Mouse (Mus musculus): ENCODE results near the gene Speg. TPM values are rescaled to one million over a fixed set of nuclear protein-coding genes. Genes with fewer than 3 reads are reported as not detected.

Gene Speg
- polyA plus RNA-seq, 1 experiment = 134 TPM

DNA sequence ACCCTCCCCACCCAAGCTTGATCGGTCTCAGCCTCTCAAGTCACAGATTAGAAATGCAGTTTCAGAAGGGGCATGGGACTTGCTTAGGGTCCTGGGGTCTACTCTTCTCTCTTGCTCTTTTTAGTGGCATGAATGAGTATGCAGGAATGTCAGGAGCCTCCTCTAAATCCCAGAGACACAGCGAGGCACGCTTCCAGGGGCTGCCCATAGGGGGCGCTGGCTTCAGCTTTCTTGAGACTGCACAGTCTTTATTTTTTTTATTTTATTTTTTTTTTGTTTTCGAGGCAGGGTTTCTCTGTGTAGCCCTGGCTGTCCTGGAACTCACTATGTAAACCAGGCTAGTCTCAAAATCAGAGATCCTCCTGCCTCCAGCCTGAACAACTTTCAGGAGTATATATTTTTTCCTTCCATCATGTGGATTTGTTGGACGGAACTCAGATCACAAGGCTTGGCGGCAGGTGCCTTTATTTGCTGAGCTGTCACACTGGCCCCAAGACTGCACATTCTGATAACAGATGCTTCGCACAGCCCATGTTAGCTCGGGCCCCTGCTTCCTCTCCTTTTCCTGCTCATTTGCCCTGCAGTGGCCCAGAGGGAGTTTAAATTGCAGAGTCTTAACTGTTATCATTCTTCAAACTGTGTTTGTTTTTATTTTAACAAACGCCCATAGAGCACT lies 50.8 kb downstream of the Speg start:
- peak in 1 of 2 experiments; percentile 78 for DNase-seq (ENCODE audit: extremely low spot score in 1 of 2, low spot score in 1 of 2)

DNA sequence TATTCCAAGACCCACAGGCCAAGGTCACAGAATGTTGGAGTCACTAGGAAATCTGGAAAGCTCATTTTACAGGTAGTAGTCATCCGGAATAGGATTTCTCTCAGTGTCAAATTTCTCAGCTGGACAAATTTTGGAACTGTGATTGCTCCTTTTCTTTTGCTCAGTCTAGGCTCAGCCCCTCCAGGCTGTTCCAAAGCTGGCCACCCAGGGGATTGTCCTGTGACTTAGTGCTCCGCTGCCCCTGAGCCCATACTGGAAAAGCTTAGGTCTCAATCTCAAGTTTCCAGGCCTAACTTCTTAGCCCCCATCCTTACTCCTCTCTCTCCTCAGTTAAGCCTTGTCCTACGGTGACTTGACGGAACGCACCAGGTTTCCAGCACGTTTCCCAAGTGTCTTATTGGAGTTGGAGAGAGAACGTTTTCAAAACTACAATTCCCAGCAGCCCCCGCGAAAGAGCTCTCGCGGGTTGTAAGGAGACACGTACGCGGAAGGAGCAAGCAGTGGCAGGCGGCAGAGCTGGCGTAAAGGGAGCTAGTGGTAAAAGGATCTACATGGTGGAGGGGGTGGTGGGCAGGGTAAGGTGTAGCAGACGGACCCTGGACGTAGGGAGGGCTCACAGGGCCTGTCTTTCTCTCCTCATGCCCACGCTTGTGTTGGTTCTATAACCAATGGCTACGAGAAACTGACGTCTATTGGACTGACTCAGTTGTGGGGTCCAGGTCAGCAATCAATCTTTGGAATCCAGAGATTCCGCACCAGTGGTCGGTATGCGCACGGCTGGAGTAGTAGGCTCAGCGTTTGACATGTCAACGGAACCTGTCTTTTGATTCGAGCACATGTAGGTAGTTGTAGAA lies 60.6 kb downstream of the Speg start, which contains the start of gene Gmppa:
Gene Gmppa (plus strand): TSS at position 456 of the 854 bp plus-strand sequence.
- peak; percentile 82 to 88 for DNase-seq (ENCODE audit: extremely low spot score in 1 of 2, low spot score in 1 of 2)

DNA sequence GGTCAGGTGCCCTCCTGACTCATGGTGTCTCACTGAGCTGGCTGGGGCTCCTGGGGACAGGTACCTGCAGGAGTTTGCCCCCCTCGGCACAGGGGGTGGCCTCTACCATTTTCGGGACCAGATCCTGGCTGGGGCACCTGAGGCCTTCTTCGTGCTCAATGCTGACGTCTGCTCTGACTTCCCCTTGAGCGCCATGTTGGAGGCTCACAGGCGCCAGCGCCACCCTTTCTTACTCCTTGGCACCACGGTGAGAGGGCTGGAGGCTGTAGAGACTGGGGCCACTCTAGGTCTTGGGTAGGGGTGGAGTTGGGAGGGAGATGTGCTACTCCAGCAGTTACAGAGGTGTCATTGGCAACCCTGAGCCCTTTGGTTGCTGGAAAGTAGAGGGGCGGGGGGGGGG lies 63.7 kb downstream of the Speg start:
- no peak for DNase-seq (ENCODE audit: extremely low spot score in 1 of 2, low spot score in 1 of 2)

DNA sequence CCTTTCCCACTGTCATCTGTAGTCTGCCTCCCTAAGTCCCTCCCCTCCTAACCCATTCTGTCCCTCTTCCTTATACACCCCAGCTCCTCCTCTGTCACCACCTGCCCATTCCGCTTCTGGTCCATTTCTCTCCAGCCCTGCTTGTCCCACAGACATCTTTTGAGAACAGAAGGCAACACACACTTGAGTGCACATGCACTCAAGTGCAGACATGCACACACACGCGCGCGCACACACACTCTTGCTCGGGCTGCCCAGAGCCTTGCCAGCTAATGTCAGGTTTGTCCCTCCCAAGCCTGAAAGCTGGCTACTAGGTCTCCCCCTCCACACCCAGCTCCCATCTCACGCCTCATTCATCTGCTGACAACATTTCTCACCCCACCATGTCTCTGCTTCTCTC lies 65.6 kb downstream of the Speg start:
- no peak for DNase-seq (ENCODE audit: extremely low spot score in 1 of 2, low spot score in 1 of 2)

DNA sequence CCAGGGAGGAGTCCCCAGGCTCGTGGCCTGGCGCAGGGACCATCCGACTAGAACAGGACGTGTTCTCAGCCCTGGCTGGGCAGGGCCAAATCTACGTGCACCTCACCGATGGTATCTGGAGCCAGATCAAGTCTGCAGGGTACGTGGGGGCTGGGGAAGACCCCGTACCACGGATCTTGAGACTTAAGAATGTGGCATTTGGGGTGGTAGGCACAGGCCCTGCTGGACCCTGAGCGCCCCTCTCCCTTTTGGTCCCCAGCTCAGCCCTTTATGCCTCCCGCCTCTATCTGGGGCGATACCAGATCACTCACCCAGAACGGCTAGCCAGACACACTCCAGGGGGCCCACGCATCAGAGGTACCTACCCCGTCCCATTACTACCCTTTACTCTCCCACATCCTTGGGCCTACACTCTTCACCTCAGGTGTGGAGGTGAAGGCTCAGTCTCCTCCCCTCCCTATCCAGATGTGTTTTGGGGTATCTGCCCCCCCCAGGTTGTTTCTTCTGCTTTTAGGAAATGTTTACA lies 66.4 kb downstream of the Speg start:
- no peak for DNase-seq (ENCODE audit: extremely low spot score in 1 of 2, low spot score in 1 of 2)

DNA sequence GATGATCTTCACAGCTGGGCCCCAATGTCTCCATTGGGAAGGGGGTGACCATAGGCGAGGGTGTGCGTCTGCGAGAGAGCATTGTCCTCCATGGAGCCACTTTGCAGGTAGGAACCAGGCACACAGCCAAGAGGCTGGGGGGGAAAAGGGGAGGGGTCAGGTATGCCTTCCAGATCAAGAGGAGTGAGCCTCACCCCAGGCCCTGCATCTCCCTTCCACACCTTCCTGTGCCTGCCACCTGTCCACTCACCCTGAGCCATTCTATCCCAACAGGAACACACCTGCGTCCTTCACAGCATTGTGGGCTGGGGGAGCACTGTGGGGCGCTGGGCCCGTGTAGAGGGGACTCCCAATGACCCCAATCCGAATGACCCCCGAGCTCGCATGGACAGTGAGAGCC lies 67.1 kb downstream of the Speg start:
- no peak for DNase-seq (ENCODE audit: extremely low spot score in 1 of 2, low spot score in 1 of 2)

DNA sequence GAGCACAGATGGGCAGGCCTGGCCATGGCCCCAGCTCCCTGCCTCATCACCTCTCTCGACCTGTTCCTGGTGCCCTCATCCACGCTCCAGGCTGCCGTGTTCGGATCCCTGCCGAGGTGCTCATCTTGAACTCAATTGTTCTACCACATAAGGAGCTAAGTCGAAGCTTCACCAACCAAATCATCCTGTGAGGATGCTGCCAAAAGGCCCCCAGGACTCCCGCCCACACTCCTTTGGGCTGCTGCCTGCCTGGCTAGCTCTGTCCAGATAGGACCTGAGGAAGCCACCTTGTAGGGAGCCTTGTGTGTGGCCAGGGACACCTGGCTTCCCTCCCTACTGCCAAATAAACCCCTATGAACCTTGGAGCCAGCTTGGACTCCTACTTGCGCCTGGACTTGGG lies 67.7 kb downstream of the Speg start:
- DNase-seq (ENCODE audit: extremely low spot score in 1 of 2, low spot score in 1 of 2) = no peak

DNA sequence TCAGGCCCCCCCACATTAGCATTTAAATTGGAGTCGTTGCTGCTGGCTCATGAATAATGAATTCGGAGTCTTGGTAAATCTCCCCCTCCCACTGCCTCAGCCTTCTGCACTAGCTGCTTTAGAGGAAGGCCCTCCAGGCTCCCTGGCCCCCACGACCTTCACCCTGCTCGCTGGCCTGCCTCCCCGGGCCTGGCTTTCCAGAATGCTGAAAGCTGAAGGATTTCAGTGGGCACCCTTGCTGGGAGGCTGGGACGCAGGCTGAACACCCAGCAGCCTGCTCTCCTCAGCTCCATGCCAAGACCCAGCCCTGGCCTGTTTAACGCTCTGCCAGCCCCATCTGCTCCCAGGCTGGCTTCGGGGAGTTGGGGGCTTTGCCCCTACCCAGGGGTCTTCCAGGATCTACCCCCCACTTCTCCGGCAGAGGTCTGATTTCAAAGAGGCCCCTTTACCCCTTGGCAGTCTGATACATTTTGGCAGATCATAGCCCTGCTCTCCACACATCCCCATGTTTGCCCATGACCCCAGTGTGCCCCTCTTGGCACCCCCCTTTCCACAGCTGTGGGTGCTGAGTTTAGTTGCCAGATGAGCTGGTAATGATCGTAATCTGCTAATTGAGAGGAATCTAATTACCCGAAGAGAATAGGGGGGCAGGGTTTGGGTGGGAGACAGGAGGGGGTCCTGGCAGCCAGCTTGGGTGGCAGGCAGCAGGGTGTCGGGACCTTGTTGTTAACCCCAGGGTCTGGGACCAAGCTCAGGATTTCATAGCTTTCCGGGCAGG lies 68.3 kb downstream of the Speg start:
- no peak for DNase-seq (ENCODE audit: extremely low spot score in 1 of 2, low spot score in 1 of 2)

DNA sequence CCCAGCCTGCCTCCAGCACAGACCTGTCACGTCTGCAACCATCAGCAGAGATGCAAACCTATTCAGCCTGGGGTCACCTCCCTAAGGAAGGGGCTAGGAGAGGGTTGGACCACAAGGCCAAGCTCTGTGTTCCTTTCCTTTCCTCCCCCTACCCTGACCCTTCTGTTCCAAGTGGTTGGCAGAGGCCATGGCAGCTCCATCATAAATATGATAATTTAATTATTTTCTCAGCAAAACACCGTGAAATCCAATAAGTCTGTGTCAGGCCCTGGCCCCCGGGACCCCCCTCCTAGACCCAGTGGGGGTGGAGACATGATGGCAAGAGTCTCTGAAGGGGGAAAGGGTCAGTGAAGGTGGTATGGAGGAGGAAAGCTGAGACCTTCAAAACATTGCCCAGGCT lies 69.1 kb downstream of the Speg start:
- no peak for DNase-seq (ENCODE audit: extremely low spot score in 1 of 2, low spot score in 1 of 2)

DNA sequence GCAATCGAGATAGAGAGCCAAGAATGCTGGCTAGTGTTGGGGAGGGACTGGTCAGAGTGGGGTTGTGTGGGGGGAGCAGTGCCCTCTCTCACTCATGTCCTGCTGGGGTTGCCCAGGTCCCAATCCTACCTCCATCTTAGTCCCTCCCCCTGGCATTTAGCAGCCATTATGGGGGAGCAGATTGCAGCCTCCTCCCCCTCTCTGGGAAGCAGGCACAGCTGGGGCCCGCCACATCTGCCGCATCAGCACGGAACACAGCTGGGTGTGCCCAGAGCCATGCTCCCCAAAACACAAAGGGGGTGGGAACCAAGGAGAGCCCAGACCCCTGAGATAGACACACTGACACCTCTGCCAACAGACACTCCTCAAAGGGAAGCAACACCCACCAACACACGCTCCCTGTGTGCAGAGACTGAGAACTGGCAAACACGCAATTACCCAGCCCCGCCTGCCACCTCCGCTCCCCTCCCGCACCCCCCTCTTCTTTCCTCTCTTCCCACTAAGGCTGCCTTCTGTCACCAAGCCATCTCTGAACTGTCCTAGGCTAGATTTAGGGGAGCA lies 70.1 kb downstream of the Speg start:
- peak in 1 of 2 experiments; percentile 70 for DNase-seq (ENCODE audit: extremely low spot score in 1 of 2, low spot score in 1 of 2)

DNA sequence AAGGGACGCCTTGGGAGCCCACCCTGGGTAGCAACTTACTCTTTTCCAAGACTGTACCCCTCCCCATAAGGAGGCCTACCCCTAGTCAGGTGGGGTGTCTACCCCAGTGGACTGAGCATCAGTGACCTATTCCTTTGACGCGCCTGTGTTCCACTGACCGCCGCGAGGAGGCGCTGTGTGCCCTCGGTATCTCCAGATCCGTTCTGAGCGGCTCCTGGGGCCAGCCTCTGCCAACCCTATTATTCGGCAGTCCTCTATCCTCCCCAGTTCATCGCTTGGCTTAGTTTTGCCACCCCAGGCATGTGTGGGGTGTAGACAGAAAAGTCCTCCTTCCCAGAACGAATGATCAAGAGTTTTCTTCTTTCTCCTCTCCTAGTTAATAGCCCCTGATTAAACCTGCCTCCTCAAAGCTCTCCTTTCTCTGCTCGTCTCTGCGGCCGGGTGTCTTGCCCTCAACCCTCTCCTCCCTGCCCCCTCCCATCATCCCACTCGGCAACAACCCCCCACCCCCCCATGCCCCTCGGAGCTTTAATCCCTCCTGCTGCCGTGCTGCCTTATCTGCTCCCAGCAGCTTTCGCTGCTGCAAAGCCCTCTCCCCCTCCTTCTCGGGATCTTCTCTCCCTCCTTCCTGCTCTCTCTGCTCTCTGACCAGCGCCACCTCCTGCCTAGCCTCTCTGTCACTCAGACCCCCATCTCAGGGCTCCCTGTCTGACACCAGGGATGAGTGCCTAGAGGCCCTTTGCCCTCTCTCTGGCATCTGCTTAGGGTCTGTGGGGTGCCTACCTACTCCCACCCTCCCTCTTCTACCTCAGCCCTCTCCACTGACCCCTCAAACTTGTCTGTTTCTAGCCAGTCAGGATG lies 70.9 kb downstream of the Speg start:
- DNase-seq (ENCODE audit: extremely low spot score in 1 of 2, low spot score in 1 of 2) = peak in 1 of 2 experiments; percentile 82

DNA sequence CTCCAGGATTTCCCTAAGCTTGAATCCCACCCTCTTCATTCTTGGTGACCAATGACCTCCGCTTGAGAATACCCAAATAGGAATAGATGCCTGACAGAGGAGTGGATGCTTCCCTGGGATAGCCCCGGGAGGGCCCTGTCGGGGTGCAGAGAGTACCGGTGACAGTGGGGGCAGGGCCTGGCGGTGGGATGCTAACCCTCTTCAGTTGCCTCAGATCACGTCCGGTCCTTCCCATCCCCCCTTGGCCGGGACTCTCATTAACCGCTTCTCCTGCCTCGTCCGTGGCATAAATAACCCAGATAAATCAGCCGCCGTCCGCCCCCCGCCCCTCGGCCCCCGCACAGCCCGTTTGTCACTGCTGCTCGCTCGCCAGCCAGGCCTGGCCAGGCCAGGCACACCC lies 71.6 kb downstream of the Speg start:
- DNase-seq (ENCODE audit: extremely low spot score in 1 of 2, low spot score in 1 of 2) = no peak

DNA sequence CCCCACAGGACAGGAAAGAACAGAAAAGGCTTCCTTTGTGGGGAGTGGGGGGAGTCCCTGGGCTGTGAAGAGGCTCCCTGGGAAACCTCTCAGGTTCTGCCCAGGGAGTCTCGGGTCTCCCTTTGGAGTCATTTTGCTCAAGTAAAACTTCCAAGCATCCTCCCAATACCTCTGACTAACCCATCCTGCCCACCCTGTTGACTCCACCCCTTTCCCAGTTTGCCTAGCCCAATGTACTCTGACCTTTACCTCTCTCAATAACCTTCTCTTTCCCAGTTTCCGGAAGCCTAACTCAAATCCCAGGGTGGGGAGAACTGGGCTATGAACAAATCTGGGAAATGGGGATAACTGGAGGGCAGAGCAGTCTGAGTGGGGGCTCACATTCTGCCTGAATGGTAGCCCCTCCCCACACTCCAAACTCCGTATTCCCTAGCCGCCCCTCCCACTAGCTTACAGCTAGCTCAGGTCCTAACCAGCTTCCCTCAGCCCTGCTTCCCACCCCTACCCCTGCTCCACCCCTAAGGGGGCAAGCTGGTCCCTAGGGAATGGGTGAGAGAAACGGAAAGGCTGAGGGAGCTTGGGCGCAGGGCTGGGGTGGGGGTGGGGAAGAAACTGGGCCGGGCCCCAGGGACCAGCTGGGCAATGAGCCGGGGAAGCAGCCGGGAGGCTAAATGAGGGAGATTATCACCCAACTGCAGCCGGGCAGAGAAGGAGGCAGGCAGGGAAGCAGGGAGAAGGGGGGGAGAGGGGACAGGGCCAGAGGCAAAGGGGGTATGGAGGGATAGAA lies 72.4 kb downstream of the Speg start:
- DNase-seq (ENCODE audit: extremely low spot score in 1 of 2, low spot score in 1 of 2) = no peak

DNA sequence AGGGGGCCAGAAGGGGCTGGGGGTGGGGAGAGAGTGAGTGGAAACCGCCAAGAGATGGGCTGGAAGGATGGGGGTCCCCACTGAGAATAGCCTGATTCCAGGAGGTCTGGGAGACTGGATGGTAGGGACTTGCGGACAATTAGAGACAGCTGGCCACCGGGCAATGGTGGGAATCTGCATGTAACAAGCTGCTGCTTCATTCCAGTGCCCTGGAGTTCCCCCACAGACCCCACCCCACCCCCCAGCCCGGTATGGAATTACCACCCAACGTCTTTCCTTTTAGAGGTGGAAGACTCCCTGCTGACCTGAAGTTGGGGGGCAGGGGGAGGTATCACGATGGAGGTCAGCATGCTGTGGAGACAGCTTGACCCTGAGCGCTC lies 72.9 kb downstream of the Speg start:
- no peak for DNase-seq (ENCODE audit: extremely low spot score in 1 of 2, low spot score in 1 of 2)

DNA sequence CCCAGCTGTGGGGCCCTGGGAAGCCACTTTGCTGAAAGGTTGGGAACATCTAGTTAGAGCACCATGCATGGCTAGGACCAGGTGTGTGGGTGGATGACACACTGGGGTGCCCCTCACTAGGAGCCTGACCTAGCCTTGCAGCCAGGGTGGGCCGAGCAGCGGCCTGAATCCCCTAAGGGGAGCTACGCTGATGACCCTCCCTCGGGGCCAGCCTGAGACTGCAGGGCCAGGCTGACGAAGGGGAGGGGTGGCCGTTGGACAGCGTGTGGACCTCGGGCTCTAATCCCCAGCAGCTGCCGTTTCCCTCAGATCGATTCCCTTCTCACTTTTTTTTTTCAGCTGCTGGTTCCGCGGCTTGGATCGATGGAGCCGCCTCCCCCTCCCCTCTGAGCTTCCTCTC lies 73.8 kb downstream of the Speg start:
- DNase-seq (ENCODE audit: extremely low spot score in 1 of 2, low spot score in 1 of 2) = no peak

DNA sequence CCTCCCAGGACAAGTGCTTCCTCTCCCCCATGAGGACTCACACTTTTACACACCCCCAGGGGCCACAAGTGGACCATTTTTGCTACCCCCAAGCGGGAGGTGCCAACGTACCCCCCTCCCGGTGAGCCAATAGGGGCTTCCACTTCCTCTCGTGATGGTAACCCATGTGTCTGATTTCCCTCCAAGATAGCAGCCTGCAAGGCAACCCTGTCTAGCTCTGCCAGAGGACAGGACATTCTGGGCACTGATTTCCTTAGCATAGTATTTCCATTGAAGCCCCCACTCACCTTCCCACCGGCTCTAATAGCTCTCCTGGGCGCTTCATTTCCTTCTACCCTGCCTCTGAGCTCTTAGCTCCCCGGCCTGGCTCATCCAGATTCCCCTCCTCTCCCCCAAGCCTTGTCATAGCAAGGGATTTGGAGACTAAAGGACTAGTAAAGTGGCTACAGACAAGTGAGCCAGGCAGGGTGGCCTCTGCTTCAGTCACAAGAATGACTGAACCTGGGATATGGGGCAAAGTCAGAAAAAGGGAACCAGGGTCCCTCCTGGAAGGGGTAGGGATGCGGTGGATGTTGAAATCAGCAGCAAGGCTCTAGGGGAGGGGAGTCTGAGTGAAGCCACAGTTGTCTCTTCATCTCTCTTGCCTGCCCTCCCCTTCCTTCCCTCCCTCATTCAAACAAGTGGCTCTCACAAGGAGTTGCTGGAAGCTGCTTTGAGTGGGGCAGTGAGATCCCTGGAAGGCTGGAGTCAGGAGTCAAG lies 74.5 kb downstream of the Speg start:
- DNase-seq (ENCODE audit: extremely low spot score in 1 of 2, low spot score in 1 of 2) = no peak

DNA sequence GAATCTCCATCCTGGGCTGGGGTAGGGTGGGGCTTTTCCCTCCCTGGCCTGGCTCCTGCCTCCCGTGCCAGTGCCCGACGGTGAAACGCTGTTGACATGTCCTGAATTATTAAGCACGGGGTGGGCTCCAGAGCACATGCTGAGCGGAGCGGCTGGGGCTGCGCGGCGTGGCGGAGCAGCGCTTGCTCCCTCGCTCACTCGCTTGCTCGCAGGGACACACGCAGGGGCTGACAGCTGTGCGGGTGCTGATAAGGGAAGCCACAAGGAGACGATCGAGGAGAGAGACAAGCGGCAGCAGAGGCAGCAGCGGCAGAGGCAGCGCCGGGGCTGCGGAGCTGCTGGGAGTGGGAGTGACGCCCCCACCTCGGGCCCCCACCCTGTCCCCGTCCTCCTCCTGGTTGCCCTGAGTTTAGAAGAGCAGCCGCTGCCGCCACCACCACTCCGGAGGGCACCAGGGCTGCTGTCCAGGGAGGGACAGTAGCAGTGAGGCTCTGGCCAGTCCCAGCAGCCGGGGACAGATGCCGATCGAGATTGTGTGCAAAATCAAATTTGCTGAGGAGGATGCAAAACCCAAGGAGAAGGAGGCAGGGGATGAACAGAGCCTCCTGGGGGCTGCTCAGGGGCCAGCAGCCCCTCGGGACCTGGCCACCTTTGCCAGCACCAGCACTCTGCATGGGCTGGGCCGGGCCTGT lies 75.4 kb downstream of the Speg start, which contains the start of gene Asic4:
Gene Asic4 (plus strand): TSS at position 123 of the 692 bp plus-strand sequence.
- DNase-seq (ENCODE audit: extremely low spot score in 1 of 2, low spot score in 1 of 2) = no peak

DNA sequence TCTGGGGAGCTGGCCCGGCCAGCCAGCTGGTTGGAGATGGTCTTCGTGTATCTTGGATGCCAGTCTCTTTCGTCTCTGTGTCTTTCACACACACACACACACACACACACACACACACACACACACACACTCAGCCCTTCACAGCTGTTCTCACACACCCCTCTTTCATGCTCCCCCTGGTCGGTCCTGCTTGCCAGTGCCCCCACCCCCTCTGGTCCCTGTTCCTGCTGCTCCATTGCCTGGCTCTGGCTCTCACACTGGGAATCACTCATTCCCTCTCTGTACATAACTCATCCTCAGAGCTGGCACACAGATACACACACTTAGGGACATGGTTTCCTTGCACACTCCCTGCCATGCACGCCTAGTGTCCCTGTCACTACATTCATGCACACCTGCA lies 76.8 kb downstream of the Speg start:
- no peak for DNase-seq (ENCODE audit: extremely low spot score in 1 of 2, low spot score in 1 of 2)

Data from frontal cortex, adult 2 months (tissue).